Mouse (Mus musculus) testis, adult 2 months (tissue): ENCODE results near the gene Gon4l. TPM values are rescaled to one million over a fixed set of nuclear protein-coding genes. Genes with fewer than 3 reads are reported as not detected.
A peak's percentile ranks its signal among the peaks of the same experiment; 100 is the strongest.
"Not testable (repeated sequence)": the region's sequence is repeated elsewhere in the genome, so short reads cannot be mapped to it uniquely, and the experiment has no call there.

Source experiments
- H3K27ac ChIP-seq: fragments of 200-500 bp; 2 replicates; pipeline ENCODE4 v1.5.1; 2012; ENCODE audit warnings: low read depth, low read length; ENCODE audit not compliant: control insufficient read depth, insufficient read depth
- H3K27me3 ChIP-seq: fragments of 200-500 bp; 2 replicates; pipeline ENCODE4 v1.6.1; 2012; ENCODE audit warnings: mild to moderate bottlenecking, low read length, moderate library complexity; ENCODE audit not compliant: control insufficient read depth, insufficient read depth
- H3K36me3 ChIP-seq: fragments of 200-500 bp; 2 replicates; pipeline ENCODE4 v1.6.1; 2012; ENCODE audit warnings: mild to moderate bottlenecking, low read length; ENCODE audit not compliant: control insufficient read depth, insufficient read depth
- H3K4me1 ChIP-seq: fragments of 200-500 bp; 2 replicates; pipeline ENCODE4 v1.6.1; 2012; ENCODE audit warnings: low read length; ENCODE audit not compliant: control insufficient read depth, insufficient read depth
- H3K4me3 ChIP-seq: fragments of 200-500 bp; 2 replicates; pipeline ENCODE4 v1.5.1; 2012; ENCODE audit warnings: low read depth, mild to moderate bottlenecking, low read length, moderate library complexity, mixed read lengths; ENCODE audit not compliant: control insufficient read depth
- CTCF ChIP-seq: fragments of 200-500 bp; IDR thresholded peaks from 2 replicates; pipeline ENCODE4 v1.5.1; 2012; ENCODE audit warnings: low read depth, mild to moderate bottlenecking, inconsistent platforms, low read length, moderate library complexity; ENCODE audit not compliant: control insufficient read depth, insufficient read depth, insufficient replicate concordance
- POLR2A ChIP-seq: fragments of 200-500 bp; IDR thresholded peaks from 2 replicates; pipeline ENCODE4 v1.6.1; 2012; ENCODE audit warnings: low read depth, mild to moderate bottlenecking, inconsistent platforms, low read length, moderate library complexity; ENCODE audit not compliant: control insufficient read depth
- polyA plus RNA-seq: library from polyadenylated mRNA; depleted of rRNA; stranded (reverse); fragments of >200 nt; gene quantifications from 2 replicates; pipeline ENCODE4 v1.2.3, GENCODE M21; 2012; rRNA removed

Gene Gon4l
- polyA plus RNA-seq = 14.2 and 14.3 TPM in 2 replicates

DNA sequence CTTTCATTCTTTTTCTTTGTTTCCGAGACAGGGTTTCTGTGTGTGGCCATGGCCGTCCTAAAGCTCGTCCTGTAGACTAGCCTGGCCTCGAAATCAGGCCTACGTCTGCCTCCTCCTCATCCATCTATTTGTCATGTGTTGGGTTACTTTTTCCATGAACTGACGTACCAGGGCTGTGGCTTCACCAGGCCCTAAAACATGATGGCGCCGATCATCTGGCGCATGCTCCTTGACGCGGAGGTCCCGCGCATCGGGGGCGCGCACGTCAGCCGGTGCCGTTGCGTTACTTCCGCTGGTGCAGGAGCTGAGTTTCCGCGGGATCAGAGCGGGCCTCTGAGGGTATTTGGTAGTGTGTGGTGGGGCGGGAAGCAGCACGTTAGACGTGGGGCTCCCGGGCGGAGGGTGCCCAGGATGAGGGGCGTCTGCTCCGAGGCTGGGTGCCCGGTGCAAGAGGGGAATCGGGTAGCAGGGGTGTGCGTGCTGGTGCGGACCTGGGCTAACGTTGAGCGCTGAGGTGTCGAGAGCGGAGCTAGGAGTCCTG lies at the start of gene Gon4l:
Gon4l (plus strand) TSS at position 281 of the 541 bp plus-strand sequence.
- H3K4me1 ChIP-seq, H3K36me3 ChIP-seq, H3K27me3 ChIP-seq: not testable (repeated sequence)
- peak; percentile 25; the same call in 1 of the 2 replicates for TF ChIP-seq POLR2A
- Histone ChIP-seq H3K27ac (peak within 1 kb of the TSS; percentile 75), H3K4me3 (peak within 1 kb of the TSS; percentile 77)

DNA sequence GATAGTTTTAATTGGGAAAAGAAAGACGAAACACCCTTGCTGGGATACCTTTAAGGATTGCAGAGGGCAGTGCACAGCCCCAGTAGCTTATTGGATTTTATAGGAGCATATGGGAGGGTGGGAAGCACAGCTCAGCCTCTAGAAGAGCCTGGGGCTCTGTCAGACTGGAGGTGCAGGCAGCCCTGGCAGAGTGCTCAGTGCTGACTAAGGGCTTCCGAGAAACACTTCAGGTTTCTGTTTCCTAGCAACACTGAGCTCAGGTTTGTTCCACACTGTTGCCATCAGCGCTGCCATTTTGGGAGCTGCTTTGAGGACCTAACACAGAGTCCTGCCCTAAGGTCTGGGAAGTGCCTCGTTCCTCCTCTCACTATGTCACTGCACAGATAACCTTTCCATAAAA lies 48.7 kb upstream of the Gon4l start:
- not testable (repeated sequence) for H3K4me3 ChIP-seq, H3K36me3 ChIP-seq, H3K4me1 ChIP-seq, H3K27me3 ChIP-seq, H3K27ac ChIP-seq

DNA sequence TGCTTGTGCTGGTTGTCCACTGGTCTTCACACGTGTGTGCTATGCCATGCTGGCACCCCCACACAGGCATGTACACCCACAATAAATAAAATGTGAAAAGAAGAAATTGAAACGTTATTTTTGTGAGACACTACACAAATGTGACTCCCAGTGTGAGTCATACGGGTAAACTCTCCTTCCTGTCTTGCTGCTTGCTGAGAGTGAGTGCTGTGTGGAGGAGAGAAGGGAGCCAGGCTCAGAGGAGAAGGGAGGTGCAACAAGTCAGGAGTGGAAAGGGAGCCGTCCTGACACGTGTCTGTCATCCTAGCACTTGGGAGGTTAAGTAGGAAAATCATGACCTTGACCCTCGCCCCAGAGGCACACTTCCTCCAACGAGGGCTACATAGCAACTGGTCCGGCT lies 48.2 kb upstream of the Gon4l start:
- H3K27me3 ChIP-seq, H3K36me3 ChIP-seq, H3K4me1 ChIP-seq, H3K4me3 ChIP-seq, H3K27ac ChIP-seq: not testable (repeated sequence)

DNA sequence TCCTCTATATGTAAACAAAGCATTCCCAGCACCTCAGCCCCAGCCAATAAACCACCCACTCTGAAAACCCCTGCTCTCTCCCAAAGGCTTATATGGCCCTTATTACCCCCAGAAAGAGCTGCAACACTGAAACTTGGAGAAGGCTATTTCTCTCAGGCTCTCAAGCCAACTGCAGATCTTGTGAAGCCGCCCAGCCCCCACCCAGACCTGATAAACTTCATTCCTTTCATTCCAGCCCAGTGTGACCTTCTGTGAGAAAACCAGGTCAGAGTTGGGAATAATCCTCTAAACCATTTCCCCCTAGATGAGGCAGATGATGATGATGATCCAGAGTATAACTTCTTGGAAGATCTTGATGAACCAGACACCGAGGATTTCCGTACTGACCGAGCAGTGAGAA lies 47.0 kb upstream of the Gon4l start:
- H3K4me1 ChIP-seq, H3K36me3 ChIP-seq, H3K27ac ChIP-seq, H3K27me3 ChIP-seq, H3K4me3 ChIP-seq: not testable (repeated sequence)

DNA sequence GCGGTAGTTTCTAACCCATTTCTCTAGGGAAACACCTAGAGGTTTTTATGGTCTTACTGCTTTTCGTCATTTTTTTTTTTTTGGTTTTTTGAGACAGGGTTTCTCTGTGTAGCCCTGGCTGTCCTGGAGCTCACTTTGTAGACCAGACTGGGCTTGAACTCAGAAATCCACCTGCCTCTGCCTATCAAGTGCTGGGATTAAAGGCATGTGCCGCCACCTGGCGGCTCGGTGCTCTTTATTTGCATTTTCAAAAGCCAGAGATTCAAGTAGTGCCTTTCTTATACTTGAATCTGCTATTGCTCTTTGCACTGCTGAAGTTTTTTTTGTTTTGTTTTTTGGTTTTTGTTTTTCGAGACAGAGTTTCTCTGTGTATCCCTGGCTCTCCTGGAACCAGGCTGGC lies 37.5 kb upstream of the Gon4l start:
- H3K27ac ChIP-seq, H3K4me3 ChIP-seq, H3K4me1 ChIP-seq, H3K27me3 ChIP-seq, H3K36me3 ChIP-seq: not testable (repeated sequence)

DNA sequence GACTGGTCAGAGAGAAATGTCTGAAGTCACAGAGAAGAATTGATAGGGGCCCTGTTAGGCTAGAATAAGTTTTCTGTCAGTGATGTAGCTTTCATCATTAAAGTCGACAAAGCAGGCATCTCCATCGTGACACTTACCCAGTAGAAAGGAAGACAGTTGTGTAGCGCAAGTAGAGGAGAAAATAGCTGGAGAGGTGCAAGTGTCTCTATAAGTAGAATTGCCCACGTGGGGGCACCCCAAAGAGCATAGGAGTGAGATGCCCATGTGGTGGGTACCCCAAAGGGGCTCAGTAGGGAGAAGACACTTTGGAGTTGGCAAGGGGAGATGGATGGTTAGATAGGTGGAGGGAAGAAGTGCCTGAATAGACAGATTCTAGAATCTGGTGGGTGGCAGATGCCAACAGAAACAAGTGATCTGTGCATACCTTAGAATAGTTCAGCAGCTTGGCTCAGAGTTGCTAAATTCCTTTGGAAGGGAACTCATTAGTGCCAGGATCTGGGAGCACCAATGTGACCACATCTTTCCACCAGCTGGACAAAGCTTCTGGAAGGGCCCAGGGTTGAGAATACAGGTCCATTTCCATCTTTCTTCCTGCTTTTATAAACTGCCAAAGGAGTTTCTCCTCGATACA lies 31.0 kb upstream of the Gon4l start:
- no peak for TF ChIP-seq POLR2A
- TF ChIP-seq CTCF = no peak
- Histone ChIP-seq H3K4me1 (no peaks in the 10 kb centered on the region), H3K36me3 (no peaks in the 10 kb centered on the region), H3K4me3 (no peak overlapping the region), H3K27me3 (no peaks in the 10 kb centered on the region), H3K27ac (no peak overlapping the region)

DNA sequence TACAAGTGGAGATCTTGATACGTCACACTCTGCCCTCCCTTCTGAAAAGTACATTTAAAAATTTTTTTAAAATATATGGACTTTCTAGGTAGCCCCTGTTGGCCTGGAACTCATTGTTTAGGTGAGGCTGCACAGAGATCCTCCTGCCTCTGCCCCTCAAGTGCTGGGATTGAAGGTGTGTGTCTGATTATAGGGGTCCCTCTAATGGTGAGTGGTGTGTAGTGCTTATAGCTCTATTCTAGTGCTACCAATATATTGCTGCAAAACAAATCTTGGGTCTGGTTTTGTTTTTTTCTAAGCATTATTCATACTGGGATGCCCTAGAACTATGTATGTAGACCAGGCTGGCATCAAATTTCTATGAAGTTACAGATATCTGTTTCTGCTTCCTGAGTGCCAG lies 9.3 kb upstream of the Gon4l start:
- Histone ChIP-seq H3K27ac (no peak overlapping the region), H3K36me3 (no peaks in the 10 kb centered on the region), H3K4me1 (no peaks in the 10 kb centered on the region), H3K4me3 (no peak overlapping the region), H3K27me3 (no peaks in the 10 kb centered on the region)
- TF ChIP-seq CTCF (no peak), POLR2A (no peak)

DNA sequence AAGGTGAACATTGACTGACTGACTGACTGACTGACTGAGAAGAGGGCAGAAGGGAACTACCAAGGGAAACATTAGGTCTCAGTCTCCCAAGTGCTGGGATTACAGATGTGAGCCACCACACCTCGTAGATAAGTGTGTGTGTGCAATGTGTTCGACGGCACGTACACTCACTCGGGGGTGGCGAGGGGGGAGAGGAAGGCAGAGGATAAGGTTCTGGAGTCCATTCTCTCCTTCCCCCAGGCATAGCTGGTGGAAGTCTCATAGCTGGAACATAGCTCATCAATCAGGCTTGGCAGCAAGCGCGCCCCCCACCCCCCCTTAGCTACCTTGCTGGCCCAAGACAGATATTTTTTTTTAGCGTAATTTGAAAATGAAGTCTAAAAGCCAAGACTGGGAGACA lies 7.8 kb upstream of the Gon4l start:
- H3K36me3 ChIP-seq = no peaks in the 10 kb centered on the region
- H3K4me3 ChIP-seq = no peak overlapping the region
- TF ChIP-seq CTCF = no peak
- TF ChIP-seq POLR2A = no peak
- H3K4me1 ChIP-seq = peaks cover 2% of the 10 kb centered on the region; the same call in 1 of the 2 replicates
- H3K27ac ChIP-seq = no peak overlapping the region
- H3K27me3 ChIP-seq = no peaks in the 10 kb centered on the region

DNA sequence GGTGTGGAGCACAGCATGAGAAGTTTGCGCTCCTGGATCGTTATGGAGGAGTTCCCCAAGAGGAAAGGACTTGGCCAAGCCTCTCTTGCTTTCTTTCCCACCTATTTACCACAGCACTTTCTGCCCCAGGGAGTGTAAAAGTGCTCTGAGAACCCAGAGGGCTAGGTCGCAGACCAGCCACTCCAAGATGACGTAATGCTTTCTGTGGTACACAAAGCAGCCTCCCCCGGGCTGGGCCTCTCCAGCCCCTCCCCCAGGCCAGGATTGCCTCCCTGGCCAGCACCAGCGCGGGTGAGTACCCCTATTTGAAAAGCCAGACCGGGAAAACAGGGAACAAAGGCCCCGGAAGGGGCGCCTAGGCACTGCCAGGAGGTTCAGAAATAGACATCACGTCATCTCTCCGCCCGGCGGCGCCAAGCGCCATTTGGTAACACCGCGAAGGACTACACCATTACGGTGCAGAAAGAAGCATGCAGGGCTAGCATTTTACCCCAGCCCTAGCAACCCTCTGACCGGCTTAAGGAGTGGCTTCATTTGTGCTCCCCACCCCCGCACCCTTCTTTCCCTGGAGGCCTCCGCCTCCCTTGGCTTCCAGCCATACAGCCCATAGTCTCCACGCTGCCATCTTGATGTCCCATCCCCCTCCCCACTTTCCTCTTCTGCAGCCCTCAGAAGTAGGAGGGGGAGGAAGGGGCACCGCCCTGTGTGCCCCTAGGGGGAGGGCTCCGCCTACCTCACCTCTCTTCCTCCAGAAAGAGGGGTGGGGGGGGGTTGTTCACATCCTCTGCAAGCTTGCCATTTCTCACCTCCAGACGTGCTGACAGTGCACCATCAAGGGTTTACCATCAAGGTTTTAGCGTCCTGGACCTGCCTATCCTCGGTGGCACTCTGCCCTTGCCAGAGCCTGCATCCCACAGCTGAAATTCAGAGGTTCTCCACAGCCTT lies 3.6 kb upstream of the Gon4l start:
- not testable (repeated sequence) for H3K4me1 ChIP-seq, H3K27me3 ChIP-seq, H3K36me3 ChIP-seq, H3K27ac ChIP-seq
- peak overlapping the region; percentile 73 for H3K4me3 ChIP-seq

DNA sequence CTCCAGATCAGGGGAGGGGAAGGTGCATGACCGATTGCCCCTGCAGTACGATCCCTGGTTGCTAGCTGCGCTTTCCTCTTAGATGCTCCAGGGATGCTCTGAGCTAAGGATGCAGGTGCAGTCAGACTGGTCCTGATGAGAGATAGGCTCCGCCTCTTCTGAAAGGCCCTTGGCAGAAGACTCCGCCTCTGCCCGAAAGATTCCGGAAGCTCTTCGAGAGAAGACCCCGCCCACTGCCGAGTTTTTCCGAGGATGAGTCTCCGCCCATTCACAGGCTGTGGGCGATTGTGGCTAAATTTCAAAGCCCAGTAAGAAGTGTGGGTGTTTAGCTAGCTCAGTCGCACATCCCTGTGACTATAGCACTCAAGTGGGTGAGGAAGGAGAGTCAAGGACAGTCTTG lies 2.6 kb upstream of the Gon4l start:
- H3K27ac ChIP-seq = not testable (repeated sequence)

More for the DNA sequence above, 2.6 kb upstream of the Gon4l start:
- H3K4me1 ChIP-seq, H3K27me3 ChIP-seq, H3K36me3 ChIP-seq: not testable (repeated sequence)
- H3K4me3 ChIP-seq = peak overlapping the region; percentile 47
